Mouse (Mus musculus) frontal cortex, adult 2 months (tissue): ENCODE results near the gene Gm10645. TPM values are rescaled to one million over a fixed set of nuclear protein-coding genes. Genes with fewer than 3 reads are reported as not detected.

Source experiments
- DNase-seq, 2 experiments: peaks; one replicate each; pipeline ENCODE4 v3.0.0; 2022; ENCODE audit warnings: low spot score in 1 of 2; ENCODE audit errors: extremely low spot score in 1 of 2
- polyA plus RNA-seq: library from polyadenylated mRNA; depleted of rRNA; stranded (reverse); fragments of >200 nt; gene quantifications from 2 replicates; pipeline ENCODE4 v1.2.3, GENCODE M21; 2012; rRNA removed

The Gm10645 gene
- polyA plus RNA-seq: 3.6 and 3.8 TPM in 2 replicates

DNA sequence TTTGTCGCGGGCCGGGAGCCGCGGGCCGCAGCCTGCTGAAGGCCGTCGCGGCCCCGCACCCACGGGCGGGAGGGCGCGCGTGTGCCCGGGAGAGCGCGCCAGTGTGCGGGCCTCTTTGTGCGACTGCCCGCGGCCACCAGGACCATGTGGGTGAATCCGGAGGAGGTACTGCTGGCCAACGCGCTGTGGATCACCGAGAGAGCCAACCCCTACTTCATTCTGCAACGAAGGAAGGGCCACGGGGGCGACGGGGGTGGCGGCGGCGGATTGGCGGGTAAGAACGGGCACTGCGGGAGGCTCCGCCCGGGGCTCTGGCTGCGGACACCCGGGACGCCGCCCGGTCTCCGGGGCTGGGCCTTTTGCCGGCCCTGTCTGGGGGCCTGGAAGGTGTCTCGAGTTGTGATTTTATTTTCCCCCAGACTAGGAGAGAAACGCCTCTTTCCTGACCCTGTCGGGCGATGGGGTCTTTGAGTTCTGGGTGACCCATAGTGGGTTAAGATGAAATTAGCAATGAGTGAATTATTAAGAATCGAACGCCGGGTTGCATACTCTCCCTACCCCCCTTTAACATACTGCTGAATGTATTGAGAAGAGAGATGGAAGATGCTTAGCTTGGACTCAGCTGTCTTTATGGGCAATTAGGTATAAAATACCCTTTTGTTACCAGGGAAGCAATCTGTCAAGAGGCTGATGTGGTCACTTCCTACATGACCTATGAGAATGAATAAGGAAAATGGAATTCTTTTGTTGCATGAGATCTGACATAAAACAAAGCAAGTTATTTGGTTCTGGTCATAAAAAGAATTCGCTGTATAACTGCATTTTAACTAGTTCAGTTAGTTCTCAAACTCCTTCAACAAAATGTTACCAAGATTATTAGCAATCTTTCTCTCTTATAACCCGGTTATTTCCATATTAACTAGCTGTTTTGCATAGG is at the start of gene Gm10645:
Gm10645 (minus strand) TSS at position 240 of the 937 bp plus-strand sequence.
- peak in 1 of 2 experiments; percentile 66 for DNase-seq

DNA sequence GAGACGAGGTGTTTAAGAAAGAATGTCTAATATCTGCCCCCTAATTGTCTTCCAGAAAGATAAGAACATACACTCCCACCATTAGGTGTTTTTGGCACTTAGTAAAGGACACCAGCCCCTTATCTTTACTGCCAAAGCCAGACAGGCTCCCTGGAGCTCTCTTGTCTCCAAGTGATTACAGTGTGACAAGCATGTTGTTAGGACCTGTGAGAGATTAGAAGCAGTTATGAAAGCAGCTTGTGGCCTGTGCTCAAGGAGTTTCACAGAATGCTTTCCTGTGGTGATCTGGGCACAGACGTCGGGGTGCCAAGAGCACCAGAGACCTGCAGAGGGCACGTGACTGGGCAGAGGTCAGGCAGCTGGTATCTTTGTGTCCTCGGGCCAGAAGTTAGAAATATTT is 49.1 kb upstream of the Gm10645 start:
- no peak for DNase-seq

DNA sequence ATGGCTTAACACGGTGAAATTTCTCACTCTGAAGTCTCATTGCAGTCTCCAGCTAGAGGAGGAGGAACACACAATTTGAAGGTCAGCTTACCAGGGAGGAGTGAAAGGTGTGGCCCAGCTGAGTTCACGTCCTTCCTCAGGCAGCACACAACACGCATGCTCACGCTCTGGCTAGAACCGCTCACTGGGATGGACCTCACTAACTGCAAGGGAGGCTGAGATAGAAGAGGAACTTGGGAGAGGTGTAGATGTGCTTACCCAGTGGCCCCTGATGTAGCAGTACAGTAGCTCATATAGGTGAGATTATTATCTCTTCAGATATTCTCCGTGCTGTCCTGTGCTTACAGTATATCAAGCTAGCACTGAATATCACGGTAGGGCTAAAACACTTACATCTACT is 44.7 kb upstream of the Gm10645 start:
- no peak for DNase-seq

DNA sequence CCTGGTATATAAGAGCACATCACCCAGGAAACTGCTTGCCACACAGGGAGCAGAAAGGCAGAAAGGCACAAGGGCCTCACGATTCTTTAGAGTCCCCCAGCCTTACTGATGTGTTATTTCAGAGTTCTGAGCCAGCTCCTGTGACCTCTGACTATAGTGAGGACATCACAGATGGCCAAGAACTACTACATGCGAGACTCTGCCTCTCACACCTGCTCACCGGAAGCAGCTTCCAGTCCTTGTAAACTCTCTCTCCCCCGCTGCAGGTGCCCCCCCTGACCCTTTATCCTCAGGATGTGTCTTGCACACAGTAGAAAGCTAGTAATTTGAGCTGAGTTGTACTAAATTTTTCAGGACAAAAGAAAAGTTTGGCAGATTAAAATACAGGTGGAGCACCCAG is 43.6 kb upstream of the Gm10645 start:
- no peak for DNase-seq

DNA sequence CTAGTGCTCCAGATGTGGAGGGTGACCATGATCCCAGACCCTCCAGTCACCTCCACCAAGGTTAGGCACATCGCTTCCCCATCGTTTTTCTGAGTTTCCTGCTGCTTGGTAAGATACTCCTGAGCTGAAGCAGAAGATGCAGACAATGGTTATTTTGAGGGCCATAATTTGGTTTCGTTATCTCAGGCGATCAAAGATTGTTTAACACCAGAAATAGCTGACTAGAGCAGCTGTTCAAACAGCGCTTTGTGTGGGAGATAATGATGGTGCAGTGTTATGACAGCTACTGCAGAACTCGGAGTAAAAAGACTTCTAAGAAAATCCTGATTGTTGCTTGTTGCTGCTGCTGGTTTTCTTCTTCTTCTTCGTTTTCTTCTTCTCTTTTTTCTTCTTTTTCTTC is 39.9 kb upstream of the Gm10645 start:
- DNase-seq: peak; percentile 48 to 72

DNA sequence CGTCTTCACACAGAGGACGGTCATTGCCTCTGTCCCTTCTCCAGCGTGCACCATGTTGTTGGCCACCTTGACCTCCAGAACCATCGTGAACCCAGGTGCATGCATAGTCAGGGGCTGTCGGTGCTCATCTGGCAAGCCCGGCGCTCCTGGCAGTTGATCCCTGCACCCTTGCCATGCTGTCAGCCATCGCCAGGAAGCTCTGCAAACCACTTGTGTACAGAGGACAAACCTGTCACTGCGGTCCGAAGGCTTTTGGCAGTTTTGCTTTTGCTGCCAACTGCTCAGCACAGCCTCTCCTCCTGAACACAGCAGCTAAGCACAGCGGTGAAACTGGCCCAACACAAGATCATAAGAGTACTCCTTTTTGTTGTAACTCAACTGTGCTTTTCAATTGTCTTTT is 37.0 kb upstream of the Gm10645 start:
- DNase-seq: no peak

DNA sequence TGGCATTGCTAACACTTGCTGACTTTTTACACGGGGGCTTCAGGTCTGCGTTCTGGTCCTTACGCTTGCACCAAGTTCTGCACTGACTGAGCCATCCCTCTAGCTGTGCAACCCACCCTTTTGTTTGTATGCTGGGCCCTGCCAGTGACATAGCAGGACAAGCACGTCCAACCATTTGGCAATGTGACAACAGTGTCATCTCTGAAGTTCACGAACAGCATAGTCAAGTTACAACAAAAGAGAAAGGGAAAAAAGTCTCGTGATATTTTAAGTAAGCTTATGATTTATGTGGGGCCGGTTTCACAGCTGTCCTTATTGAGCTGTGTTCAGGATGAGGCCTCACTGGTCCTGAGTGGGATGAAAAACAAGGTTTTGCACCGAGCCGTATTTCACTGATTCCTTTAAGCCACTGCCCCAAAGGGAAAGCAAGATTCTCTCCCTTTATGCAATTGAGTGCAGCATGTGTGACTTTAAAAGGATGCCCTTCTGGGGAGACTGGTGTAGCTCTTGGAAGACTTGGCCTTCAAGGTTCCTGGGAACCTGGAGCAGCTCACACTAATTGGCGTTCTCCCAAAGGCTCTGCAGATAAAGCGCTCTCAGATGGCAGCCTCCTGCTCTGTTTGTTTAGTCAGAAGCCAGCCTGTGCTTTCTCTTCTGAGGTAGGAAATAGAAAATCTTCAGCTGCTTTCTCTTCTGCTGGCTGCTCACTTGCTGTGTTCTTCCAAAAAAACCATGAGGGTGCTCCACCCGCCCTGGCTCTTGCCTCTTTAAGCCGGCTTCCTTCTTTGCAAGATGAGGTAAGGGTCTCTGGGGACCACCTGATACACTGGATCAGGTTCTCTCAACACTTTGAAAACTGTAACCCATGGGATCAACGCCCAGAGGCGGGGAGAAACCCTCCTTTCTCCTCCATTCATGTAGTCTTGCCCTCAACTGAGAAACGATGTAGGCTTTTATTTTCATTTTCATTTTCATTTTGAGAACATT is 34.5 kb upstream of the Gm10645 start:
- DNase-seq: peak; percentile 49 to 65

DNA sequence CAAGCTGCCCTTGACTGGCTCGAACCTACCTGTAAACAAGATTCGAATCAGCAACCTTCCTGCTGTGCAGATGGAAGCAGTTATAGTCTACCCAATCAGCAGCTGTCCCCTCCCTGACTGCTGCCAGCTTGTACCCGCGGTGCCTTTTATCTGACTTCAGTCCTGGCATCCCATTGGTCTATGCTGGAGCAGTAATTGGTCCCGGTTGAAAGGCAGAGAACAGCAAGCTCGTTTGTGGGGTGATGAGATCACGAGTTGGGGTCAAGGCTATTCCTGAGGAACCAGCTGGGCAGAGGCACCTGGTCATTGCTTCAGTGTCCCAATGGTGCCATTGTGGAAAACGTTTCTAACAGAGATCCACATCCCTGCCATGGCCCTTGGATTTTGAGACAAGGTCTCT is 33.7 kb upstream of the Gm10645 start:
- no peak for DNase-seq

DNA sequence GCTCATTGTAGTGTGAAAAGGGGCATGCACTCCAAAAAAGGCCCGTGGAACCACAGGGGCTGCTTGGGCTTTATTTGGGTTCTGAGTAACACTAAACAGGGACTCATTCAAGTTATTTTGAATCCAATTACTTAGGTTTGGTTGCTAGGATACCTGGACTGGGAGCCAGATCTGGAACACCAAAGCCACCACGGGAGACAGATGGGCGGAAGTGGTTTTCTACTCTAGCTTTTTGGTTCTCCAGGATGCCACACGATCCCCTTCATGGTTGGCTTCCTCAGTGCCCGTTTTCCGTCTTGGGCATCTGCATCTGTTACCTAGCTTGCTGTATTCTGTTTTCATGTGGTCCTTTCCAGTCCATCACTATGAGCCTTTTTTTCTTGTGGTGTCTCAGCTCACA is 30.1 kb upstream of the Gm10645 start:
- peak; percentile 31 to 67 for DNase-seq

DNA sequence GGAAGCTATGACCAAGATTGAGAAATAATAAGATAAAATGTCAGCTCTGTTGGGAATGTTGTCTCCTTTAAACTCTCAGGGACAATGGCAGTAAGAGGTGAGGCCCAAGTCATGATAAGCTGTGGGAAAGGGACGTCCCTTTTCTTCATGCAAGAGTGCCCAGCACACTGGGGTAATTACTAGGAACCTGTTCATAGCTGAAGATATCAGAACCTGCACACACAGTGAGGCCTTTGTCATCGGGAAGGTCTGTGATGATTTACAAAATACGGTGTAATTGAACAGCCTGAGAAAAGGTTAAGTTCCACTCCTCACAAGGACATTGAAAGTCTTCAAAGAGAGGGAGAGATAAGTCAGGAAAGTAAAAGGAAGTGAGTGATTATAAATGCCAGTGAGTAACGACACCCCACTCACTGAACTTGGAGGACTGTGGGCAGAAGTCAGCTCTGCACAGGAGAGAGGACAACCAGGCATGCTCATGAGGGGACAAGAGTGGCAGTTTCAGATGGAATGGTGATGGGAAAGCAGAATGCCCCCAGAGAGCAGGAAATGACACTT is 23.6 kb upstream of the Gm10645 start:
- DNase-seq: no peak

DNA sequence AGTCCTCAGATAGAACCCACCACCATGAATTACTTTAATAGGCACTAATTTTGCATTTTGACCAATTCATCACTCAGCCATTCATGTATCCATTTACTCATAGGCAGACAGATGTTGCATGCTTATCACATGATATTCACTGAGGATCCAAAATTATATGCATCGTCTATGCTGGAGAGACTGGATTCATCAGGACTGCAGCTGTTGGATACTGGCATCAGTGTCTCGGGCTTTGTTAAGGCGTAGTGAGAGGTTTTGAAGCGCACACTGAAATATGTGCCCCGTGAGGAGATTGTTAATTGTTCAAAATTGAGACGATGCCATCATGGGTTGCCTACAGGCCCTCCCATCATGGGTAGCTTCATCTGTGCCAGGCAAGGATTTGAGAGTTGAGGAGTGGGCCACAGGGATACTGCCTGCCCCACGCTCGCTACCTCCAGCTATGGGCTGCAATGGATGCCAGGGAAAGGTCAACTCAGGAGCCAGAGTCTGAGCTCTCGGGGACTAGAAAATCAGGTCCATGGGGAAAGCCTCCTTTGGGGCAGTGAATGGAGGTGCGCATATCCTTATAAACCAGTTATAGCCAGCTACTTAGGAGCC is 21.5 kb upstream of the Gm10645 start:
- DNase-seq: no peak

DNA sequence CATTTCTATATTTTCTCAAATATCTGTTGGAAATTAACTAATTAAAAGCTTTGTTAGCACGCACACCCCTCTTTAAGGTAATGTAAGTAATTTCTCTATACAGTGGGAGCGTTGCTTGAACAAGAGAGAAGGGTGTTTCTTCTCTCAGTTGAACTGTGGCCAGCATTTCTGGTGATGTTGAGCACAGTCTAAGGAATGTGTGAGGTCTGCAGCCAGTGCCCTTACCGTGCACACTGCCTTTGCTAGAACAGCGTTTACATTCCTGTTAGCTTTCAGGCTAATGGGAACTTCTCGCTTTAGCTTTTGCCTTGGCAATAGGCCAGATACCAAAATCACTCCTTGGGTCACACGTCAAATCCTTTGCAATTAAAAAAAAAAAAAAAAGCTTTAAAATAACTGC is 20.4 kb upstream of the Gm10645 start:
- no peak for DNase-seq

DNA sequence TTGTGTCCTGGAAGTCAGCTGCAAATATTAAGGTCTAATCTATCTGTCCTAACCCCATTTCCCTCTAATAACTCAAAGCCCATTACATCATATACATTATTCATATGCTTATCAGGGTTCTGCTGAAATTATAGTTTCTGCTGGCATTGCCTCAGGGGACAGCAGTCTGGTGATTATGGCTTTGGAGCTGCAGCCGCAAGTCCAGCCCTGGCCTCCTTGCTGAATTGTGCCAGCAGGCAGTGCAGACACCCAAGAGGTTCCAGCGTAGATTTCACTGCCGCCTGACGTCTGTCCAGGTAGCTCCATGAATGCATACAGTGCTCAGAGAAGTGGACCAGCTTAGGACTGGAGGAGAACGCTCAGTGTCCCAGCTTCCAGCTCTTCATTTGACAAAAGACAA is 16.8 kb upstream of the Gm10645 start:
- DNase-seq: no peak

DNA sequence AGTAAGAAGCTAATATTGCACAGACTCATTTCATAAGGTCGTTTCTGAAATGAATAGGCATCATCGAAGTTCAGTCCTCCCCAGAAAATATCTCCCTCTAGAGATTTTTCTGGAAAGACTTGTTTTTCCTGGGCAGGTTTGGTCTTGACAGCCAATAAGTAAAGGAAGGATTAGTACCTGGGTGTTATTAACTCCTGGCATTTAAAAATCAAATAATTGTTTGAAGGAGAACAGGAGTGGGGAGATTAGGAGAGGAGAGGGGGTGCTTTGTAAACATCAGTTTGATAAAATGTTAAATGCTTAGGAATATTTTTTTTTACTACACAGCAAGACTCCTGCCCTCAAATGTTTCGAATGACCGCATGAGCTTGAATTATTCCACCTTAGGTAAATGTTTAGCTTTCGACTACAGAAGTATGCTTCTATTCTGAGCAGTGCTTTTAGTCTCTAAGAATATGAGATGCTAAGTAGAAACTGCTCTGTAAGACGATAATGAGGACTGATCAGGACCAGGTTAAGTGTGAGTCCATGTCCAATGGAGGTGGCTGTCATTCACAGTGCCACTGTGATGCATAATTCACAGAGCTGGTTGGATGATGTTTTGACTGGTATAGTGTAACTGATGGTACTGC is 16.0 kb upstream of the Gm10645 start:
- DNase-seq: no peak

DNA sequence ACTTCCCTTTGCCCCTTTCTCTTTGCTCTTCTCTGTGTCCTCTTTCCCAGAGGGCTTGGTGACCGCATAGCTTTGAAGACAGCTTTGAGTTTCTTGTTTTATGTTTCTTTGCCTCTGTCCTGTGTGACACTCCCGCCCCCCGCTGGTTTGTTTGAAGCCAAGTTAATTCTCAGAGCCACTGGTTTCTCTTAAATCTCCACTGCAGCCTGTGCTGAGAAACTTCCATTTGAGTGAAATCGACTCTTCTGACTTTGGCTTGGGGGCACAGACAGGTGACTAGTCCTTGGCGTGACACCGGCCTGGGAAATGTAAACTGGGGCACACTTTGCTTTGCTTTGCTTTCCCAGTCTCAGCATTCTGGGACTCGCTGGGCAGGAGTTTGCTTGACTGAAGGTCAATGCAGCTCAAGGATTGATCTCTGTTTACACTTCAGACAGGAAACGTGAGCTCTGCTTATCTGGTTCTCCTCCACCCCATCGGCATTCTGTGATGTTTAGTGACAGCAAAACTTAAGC is 12.3 kb upstream of the Gm10645 start:
- no peak for DNase-seq

DNA sequence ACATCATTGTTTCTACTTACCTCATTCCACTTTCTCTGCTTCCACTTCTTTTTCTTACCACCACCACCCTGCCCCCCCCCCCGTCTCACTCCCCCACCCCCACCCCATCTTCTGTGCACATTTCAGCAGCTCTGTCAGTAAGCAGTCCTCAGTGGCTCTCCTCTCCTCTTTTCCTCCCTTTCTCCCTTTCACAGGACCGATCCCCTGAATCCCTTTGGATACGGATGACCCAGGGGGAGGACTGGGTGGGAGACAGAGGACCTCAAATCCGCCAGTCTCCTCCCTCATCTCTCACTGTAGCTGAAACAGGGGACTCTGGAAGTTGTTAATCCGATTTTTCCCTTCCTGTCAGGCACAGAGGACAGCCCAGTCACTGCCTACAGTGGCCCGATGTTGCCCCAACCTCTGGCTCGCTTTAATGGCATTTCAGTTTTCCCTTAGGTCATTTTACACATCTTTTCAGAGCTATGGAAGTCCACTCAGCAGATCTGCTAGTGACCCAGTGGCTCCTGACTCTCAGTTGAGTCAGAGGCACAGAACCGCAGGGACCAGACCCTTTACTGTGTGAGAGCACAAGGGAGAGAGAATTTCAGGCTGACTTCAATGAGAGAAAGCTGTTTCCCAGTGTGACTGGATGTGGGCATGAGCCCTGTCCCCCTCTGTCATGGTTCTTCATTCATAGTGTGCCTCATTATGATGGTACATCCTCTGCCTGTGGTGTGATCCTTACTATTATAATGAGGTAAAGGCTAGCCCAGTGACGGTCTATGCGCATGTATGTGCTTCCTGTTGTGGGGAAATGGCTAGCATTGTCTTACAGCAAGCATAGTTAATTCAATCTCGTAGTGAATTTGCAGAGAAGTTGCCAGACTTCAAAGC is 11.6 kb upstream of the Gm10645 start:
- no peak for DNase-seq

DNA sequence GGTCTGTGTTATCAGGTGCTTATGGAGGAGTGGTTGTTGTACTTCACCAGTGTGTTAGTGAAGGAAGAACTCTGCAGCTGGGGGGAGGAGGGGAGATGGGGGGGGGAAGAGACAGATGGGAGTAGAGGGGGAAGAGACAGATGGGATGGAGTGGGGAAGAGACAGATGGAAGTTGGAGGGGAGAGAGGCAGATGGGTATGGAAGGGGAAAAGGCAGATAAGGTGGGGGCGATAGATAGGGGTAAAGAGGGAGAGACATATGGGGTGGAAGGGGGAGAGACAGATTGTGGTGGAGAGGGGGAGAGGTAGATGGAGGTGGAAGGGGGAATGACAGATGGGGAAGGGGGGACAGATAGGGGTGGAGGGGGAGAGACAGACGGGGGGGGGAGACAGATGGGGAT is 10.8 kb upstream of the Gm10645 start:
- DNase-seq: no peak

DNA sequence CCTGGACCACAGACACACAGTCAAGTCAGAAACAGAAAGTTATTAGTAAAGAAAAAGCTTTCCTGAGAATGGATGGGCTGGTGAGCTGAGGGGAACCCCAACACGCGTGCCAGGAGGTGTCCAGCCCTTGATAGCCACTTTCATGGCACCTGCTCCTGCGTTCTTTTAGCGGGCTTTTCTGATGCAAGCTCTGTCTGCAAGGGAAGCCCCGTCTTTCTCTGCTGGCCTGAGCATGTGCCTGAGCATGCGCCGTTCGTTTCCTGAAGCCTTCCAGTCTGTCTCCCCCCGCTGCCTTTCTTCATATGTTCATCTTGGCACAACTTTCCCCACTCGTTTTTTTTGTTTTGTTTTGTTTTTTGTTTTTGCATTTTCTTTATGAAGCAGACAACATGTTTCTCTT is 9.7 kb upstream of the Gm10645 start:
- DNase-seq: peak in 1 of 2 experiments; percentile 43

DNA sequence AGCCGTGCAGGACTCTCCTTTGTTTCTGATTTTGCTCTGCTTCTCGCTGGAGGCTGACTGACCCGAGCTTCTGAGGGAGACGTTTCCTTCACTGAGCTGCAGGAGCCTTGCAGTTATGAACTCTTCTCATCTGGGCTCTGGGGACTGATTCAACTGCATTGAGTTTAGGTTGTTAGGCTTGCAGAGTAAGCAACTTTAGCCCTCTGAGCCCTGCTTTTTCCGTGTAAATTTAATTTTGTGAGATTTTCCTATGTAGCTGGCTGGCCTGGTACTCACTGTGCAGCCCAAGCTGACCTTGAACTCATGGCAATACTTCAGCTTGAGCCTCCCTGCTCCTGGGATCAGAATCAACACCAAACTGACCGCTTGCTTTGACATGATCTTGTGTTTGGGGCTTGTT is 4.9 kb upstream of the Gm10645 start:
- DNase-seq: no peak
